In genomic region chr5:66826844-66827243, GRCm38 (mm10) we compare ENCODE assay signal across 26 mouse cellular contexts.
DNase-seq lines count a peak whose midpoint lies in the region; ATAC-seq and TF ChIP-seq lines count a peak whose summit lies in the region.
"Had no signal": no experiment of that assay in that cellular context is flagged by ENCODE, and none has a peak within 500 bp of the region (broad histone marks: within the 10 kb centered on the region; RNA-seq: fewer than 3 reads in every experiment).

No protein-coding gene starts in this region.

- 38% methylated on average over 8 of the region's 8 CpGs for WGBS in embryonic facial prominence, embryonic 13.5 days
- WGBS in embryonic facial prominence, embryonic 10.5 days, result 82% methylated on average over 8 of the region's 8 CpGs
- 63% methylated on average over 8 of the region's 8 CpGs for WGBS in hindbrain, postnatal 0 days
- WGBS in hindbrain, embryonic 16.5 days, result 69% methylated on average over 8 of the region's 8 CpGs
- WGBS in embryonic facial prominence, embryonic 14.5 days, result 46% methylated on average over 8 of the region's 8 CpGs

- peaks cover 18% of the 10 kb centered on the region for H3K4me1 ChIP-seq in embryonic facial prominence, embryonic 13.5 days
- H3K4me1 ChIP-seq in embryonic facial prominence, embryonic 10.5 days, result no peaks in the 10 kb centered on the region; the same call in 1 of the 2 replicates
- peaks cover 6% of the 10 kb centered on the region; the same call in 1 of the 2 replicates for H3K4me1 ChIP-seq in hindbrain, postnatal 0 days (ENCODE audit: insufficient read depth, low read length)
- no peaks in the 10 kb centered on the region for H3K4me1 ChIP-seq in hindbrain, embryonic 16.5 days (ENCODE audit: control insufficient read depth, insufficient read depth, low read depth, low read length)
- 0 out of 2 replicates have a peak, but pooled peaks cover 3% of the 10 kb centered on the region for H3K4me1 ChIP-seq in embryonic facial prominence, embryonic 14.5 days (ENCODE audit: control insufficient read depth, insufficient read depth, low read length)
- H3K4me1 ChIP-seq: embryonic facial prominence, embryonic 12.5 days had no signal

- no peaks in the 10 kb centered on the region for H3K27me3 ChIP-seq in embryonic facial prominence, embryonic 13.5 days
- no peaks in the 10 kb centered on the region for H3K27me3 ChIP-seq in embryonic facial prominence, embryonic 10.5 days (replicated peaks; ENCODE audit: low read depth, poor library complexity, severe bottlenecking)
- H3K27me3 ChIP-seq in hindbrain, postnatal 0 days (ENCODE audit: insufficient read depth, low read length), result no peaks in the 10 kb centered on the region
- no peaks in the 10 kb centered on the region for H3K27me3 ChIP-seq in hindbrain, embryonic 16.5 days (replicated peaks; ENCODE audit: control insufficient read depth, insufficient read depth, low read length)
- H3K27me3 ChIP-seq in embryonic facial prominence, embryonic 14.5 days (replicated peaks; ENCODE audit: control insufficient read depth, insufficient read depth, low read length), result no peaks in the 10 kb centered on the region
- H3K27me3 ChIP-seq: embryonic facial prominence, embryonic 12.5 days; Patski had no signal

- H3K4me2 ChIP-seq in embryonic facial prominence, embryonic 13.5 days, result no peak overlapping the region
- H3K4me2 ChIP-seq in hindbrain, postnatal 0 days (ENCODE audit: low read depth, low read length), result no peak overlapping the region
- no peak overlapping the region for H3K4me2 ChIP-seq in hindbrain, embryonic 16.5 days (ENCODE audit: low read length)
- H3K4me2 ChIP-seq in embryonic facial prominence, embryonic 14.5 days (ENCODE audit: low read depth, low read length), result no peak overlapping the region
- H3K4me2 ChIP-seq: embryonic facial prominence, embryonic 12.5 days; forebrain, embryonic 12.5 days had no signal

- DNase-seq in embryonic facial prominence, embryonic 10.5 days (ENCODE audit: low spot score), result no peak
- no peak for DNase-seq in hindbrain, postnatal 0 days (ENCODE audit: low spot score)
- DNase-seq in embryonic facial prominence, embryonic 14.5 days (ENCODE audit: low spot score), result peak; percentile 43
- DNase-seq: adrenal gland, adult 2 months; adrenal gland, postnatal 10 days; adrenal gland, postnatal 25 days; B cell, adult 2 months; cerebellum, adult 11 months; cerebellum, adult 18-20 months; cerebellum, adult 8-10 months; cerebellum, adult 9-11 months; cerebellum, postnatal 14 days; cerebellum, postnatal 36 days; embryo, embryonic 11 days had no signal

- no peaks in the 10 kb centered on the region for H3K9me3 ChIP-seq in embryonic facial prominence, embryonic 13.5 days
- no peaks in the 10 kb centered on the region for H3K9me3 ChIP-seq in embryonic facial prominence, embryonic 10.5 days
- no peaks in the 10 kb centered on the region for H3K9me3 ChIP-seq in hindbrain, postnatal 0 days (ENCODE audit: low read length)
- no peaks in the 10 kb centered on the region for H3K9me3 ChIP-seq in hindbrain, embryonic 16.5 days (ENCODE audit: control insufficient read depth, low read length)
- no peaks in the 10 kb centered on the region for H3K9me3 ChIP-seq in embryonic facial prominence, embryonic 14.5 days (ENCODE audit: control insufficient read depth, low read length)
- H3K9me3 ChIP-seq: embryonic facial prominence, embryonic 12.5 days; forebrain, embryonic 10.5 days; forebrain, embryonic 12.5 days had no signal

- H3K4me3 ChIP-seq in embryonic facial prominence, embryonic 13.5 days, result no peak overlapping the region
- no peak overlapping the region for H3K4me3 ChIP-seq in embryonic facial prominence, embryonic 10.5 days
- no peak overlapping the region for H3K4me3 ChIP-seq in hindbrain, postnatal 0 days (ENCODE audit: low read length)
- no peak overlapping the region for H3K4me3 ChIP-seq in hindbrain, embryonic 16.5 days (ENCODE audit: low read length)
- no peak overlapping the region for H3K4me3 ChIP-seq in embryonic facial prominence, embryonic 14.5 days (ENCODE audit: low read depth, low read length)
- H3K4me3 ChIP-seq: embryonic facial prominence, embryonic 12.5 days; erythroblast, embryonic 14.5 days; forebrain, embryonic 10.5 days; forebrain, embryonic 12.5 days had no signal

- 0 out of 2 replicates have a peak overlapping the region, but pooled peaks have one; percentile 39 for H3K27ac ChIP-seq in embryonic facial prominence, embryonic 13.5 days
- no peak overlapping the region for H3K27ac ChIP-seq in embryonic facial prominence, embryonic 10.5 days (replicated peaks)
- no peak overlapping the region for H3K27ac ChIP-seq in hindbrain, postnatal 0 days
- H3K27ac ChIP-seq in hindbrain, embryonic 16.5 days (ENCODE audit: low read depth, low read length), result no peak overlapping the region
- no peak overlapping the region for H3K27ac ChIP-seq in embryonic facial prominence, embryonic 14.5 days (replicated peaks; ENCODE audit: low read depth, low read length)
- H3K27ac ChIP-seq: embryonic facial prominence, embryonic 12.5 days; forebrain, embryonic 10.5 days; forebrain, embryonic 12.5 days had no signal

- H3K36me3 ChIP-seq in embryonic facial prominence, embryonic 13.5 days, result no peaks in the 10 kb centered on the region
- H3K36me3 ChIP-seq in embryonic facial prominence, embryonic 10.5 days (replicated peaks), result no peaks in the 10 kb centered on the region
- H3K36me3 ChIP-seq in hindbrain, postnatal 0 days (ENCODE audit: insufficient read depth, low read length), result no peaks in the 10 kb centered on the region
- no peaks in the 10 kb centered on the region for H3K36me3 ChIP-seq in hindbrain, embryonic 16.5 days (ENCODE audit: control insufficient read depth, insufficient read depth, low read length)
- no peaks in the 10 kb centered on the region for H3K36me3 ChIP-seq in embryonic facial prominence, embryonic 14.5 days (ENCODE audit: control insufficient read depth, insufficient read depth, low read length)
- H3K36me3 ChIP-seq: embryonic facial prominence, embryonic 12.5 days; forebrain, embryonic 10.5 days; forebrain, embryonic 12.5 days; G1E had no signal

- TF ChIP-seq CTCF in hindbrain, postnatal 0 days (IDR thresholded peaks at IDR 0.05; ENCODE audit: low read depth), result no peak

- H3K9ac ChIP-seq in embryonic facial prominence, embryonic 13.5 days, result no peak overlapping the region
- H3K9ac ChIP-seq in hindbrain, postnatal 0 days (replicated peaks; ENCODE audit: low read length), result no peak overlapping the region
- no peak overlapping the region for H3K9ac ChIP-seq in hindbrain, embryonic 16.5 days (ENCODE audit: low read depth, low read length)
- no peak overlapping the region for H3K9ac ChIP-seq in embryonic facial prominence, embryonic 14.5 days (ENCODE audit: low read depth, low read length)
- H3K9ac ChIP-seq: embryonic facial prominence, embryonic 12.5 days; forebrain, embryonic 12.5 days had no signal

- no peak for ATAC-seq in embryonic facial prominence, embryonic 13.5 days (ENCODE audit: insufficient number of reproducible peaks, insufficient read depth, low FRiP score, low TSS enrichment, low read depth)
- 0 out of 2 replicates have a peak, but pooled peaks have one; percentile 10 for ATAC-seq in hindbrain, postnatal 0 days
- ATAC-seq in hindbrain, embryonic 16.5 days, result no peak
- ATAC-seq in embryonic facial prominence, embryonic 14.5 days (ENCODE audit: low read depth), result peak; percentile 53; the same call in 1 of the 2 replicates
- no peak for ATAC-seq in monocyte, adult 5-6 weeks (replicated peaks; ENCODE audit: insufficient number of reproducible peaks, low FRiP score, low TSS enrichment, poor library complexity, severe bottlenecking)
- ATAC-seq: CD4-positive, CD25-positive, alpha-beta regulatory T cell, adult 4 months; forebrain, embryonic 14.5 days; forebrain, embryonic 16.5 days; Patski had no signal

Comparison
In these comparisons a context has a peak if more than half of its experiments do, and no peak if none do; other contexts are left out.
1. ATAC-seq: peak in hindbrain, postnatal 0 days (single experiment) and embryonic facial prominence, embryonic 14.5 days (single experiment); none in embryonic facial prominence, embryonic 13.5 days (single experiment), hindbrain, embryonic 16.5 days (single experiment) and monocyte, adult 5-6 weeks (single experiment).